Mouse (Mus musculus): ENCODE data around the gene E2f4. TPM values are rescaled to one million over a fixed set of nuclear protein-coding genes. Genes with fewer than 3 reads are reported as not detected.

The E2f4 gene
- total and polyA plus RNA-seq, 3 experiments, result 97.9 to 313 (median 98.5) TPM

- no peak overlapping the region for H3K9ac ChIP-seq (ENCODE audit: control insufficient read depth, low read depth, low read length, poor library complexity, severe bottlenecking)
- no peak overlapping the region for H3K4me3 ChIP-seq (ENCODE audit: control insufficient read depth in 1 of 2, insufficient read depth in 1 of 2, low read depth in 2 of 2, low read length in 2 of 2)
- no peaks in the 10 kb centered on the region for H3K27me3 ChIP-seq (ENCODE audit: control insufficient read depth in 1 of 2, insufficient read depth in 2 of 2, low read length in 2 of 2)
- H3K27ac ChIP-seq (ENCODE audit: control insufficient read depth, low read depth, low read length), result no peak overlapping the region
- no peaks in the 10 kb centered on the region; the same call in 1 of the 2 replicates for H3K79me2 ChIP-seq (ENCODE audit: control insufficient read depth, insufficient read depth, low read length, poor library complexity)
- DNase-seq (ENCODE audit: low read depth, low spot score), result peak; percentile 47
- TF ChIP-seq USF1 (IDR thresholded peaks at IDR 0.05; ENCODE audit: low read depth, low read length) (no peak), MXI1 (IDR thresholded peaks at IDR 0.05; ENCODE audit: low read depth, low read length) (peak; percentile 59), GATA1 (IDR thresholded peaks at IDR 0.05; ENCODE audit: low read depth, low read length) (peak; percentile 56)
- no peaks in the 10 kb centered on the region for H3K9me3 ChIP-seq (replicated peaks; ENCODE audit: insufficient read depth, low read length)
- peaks cover 2 to 14% of the 10 kb centered on the region in 2 experiments; a peak in 3 of 4 replicates for H3K4me1 ChIP-seq (ENCODE audit: control insufficient read depth in 1 of 2, insufficient read depth in 2 of 2, low read length in 2 of 2)
- peaks cover under 1 to 13% of the 10 kb centered on the region in 2 experiments; a peak in 3 of 4 replicates for H3K36me3 ChIP-seq (ENCODE audit: control insufficient read depth in 1 of 2, insufficient read depth in 2 of 2, low read length in 2 of 2)
Observed at GRCm38 (mm10) chr8:105252680-105253537, 44.6 kb upstream of the E2f4 start.

- H3K9me3 ChIP-seq (replicated peaks; ENCODE audit: insufficient read depth, low read length), result no peaks in the 10 kb centered on the region
- TF ChIP-seq ZKSCAN1 (IDR thresholded peaks at IDR 0.05; ENCODE audit: low read depth, low read length) (no peak), GABPA (IDR thresholded peaks at IDR 0.05; ENCODE audit: low read depth, low read length) (no peak), MAX (IDR thresholded peaks at IDR 0.05; ENCODE audit: low read length) (no peak), ETS1 (IDR thresholded peaks at IDR 0.05; ENCODE audit: low read depth, low read length) (no peak), CHD1 (IDR thresholded peaks at IDR 0.05; ENCODE audit: low read depth, low read length) (no peak), TBP (IDR thresholded peaks at IDR 0.05; ENCODE audit: low read depth, low read length) (no peak), RAD21 (IDR thresholded peaks at IDR 0.05; ENCODE audit: low read depth, low read length) (no peak), MEF2A (IDR thresholded peaks at IDR 0.05; ENCODE audit: extremely low read depth, insufficient replicate concordance, low read depth, low read length, poor library complexity, severe bottlenecking) (no peak), ZC3H11A (IDR thresholded peaks at IDR 0.05; ENCODE audit: low read depth, low read length) (no peak), MYC (IDR thresholded peaks at IDR 0.05; ENCODE audit: low read depth, low read length) (no peak), TAL1 (IDR thresholded peaks at IDR 0.05; ENCODE audit: low read length) (no peak), ZNF384 (IDR thresholded peaks at IDR 0.05; ENCODE audit: low read depth, low read length) (no peak), TCF12 (IDR thresholded peaks at IDR 0.05; ENCODE audit: low read depth, low read length) (no peak)
- H3K36me3 ChIP-seq (ENCODE audit: control insufficient read depth in 1 of 2, insufficient read depth in 2 of 2, low read length in 2 of 2), result peaks cover 0 to 13% of the 10 kb centered on the region in 2 experiments; a peak in 3 of 4 replicates
- DNase-seq (ENCODE audit: low read depth, low spot score), result no peak
- H3K79me2 ChIP-seq (ENCODE audit: control insufficient read depth, insufficient read depth, low read length, poor library complexity), result no peaks in the 10 kb centered on the region; the same call in 1 of the 2 replicates
- peaks cover 2 to 14% of the 10 kb centered on the region in 2 experiments; a peak in 3 of 4 replicates for H3K4me1 ChIP-seq (ENCODE audit: control insufficient read depth in 1 of 2, insufficient read depth in 2 of 2, low read length in 2 of 2)
- H3K9ac ChIP-seq (ENCODE audit: control insufficient read depth, low read depth, low read length, poor library complexity, severe bottlenecking), result no peak overlapping the region
- H3K4me3 ChIP-seq (ENCODE audit: control insufficient read depth in 1 of 2, insufficient read depth in 1 of 2, low read depth in 2 of 2, low read length in 2 of 2), result no peak overlapping the region
- H3K27me3 ChIP-seq (ENCODE audit: control insufficient read depth in 1 of 2, insufficient read depth in 2 of 2, low read length in 2 of 2), result no peaks in the 10 kb centered on the region
- no peak overlapping the region for H3K27ac ChIP-seq (ENCODE audit: control insufficient read depth, low read depth, low read length)
Observed at GRCm38 (mm10) chr8:105253766-105254151, 43.7 kb upstream of the E2f4 start.
